Mouse (Mus musculus): ENCODE measurements around the gene Mcidas. TPM values are rescaled to one million over a fixed set of nuclear protein-coding genes. Genes with fewer than 3 reads are reported as not detected.
A peak's percentile ranks its signal among the peaks of the same experiment; 100 is the strongest.

Gene Mcidas
- polyA plus RNA-seq, 1 experiment: 0.02 TPM

DNA sequence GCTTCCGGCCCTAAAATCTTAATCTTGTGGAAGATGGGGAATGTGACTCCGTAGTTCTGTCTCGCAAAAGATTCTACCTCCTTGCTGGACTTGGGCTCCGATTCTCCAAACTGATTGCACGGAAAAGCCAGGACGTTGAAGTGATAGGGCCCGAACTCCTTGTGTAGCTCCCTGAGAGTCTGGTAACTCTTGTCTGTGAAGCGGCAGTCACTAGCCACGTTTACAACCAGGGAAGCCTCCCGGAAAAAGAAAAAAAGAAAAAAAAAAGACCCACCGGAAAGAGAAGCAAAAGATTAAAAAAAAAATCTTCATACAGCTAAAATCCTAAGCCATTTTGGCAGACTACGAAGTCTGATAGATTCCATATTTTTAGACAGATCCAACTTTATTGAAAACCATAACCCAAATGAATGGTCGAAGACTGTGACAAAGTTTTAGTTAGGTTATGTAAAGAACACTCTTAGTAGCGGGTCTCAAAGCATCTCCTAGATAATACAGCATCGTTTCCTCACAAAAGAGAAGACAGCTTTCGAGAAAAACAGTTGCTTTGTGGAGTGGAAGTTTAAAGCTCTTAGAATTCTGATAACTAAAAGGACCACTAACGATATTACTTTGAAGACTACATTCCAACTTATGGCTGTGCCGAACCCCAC lies 51.9 kb downstream of the Mcidas start:
- peak overlapping the region; percentile 42 for H3K4me3 ChIP-seq (ENCODE audit: insufficient read depth, poor library complexity, severe bottlenecking)
- H3ac ChIP-seq (ENCODE audit: control insufficient read depth, insufficient read length, low read depth): peak overlapping the region; percentile 81
- TF ChIP-seq USF1 (IDR thresholded peaks at IDR 0.05; ENCODE audit: low read depth) (no peak), CEBPB (IDR thresholded peaks at IDR 0.05; ENCODE audit: low read depth) (no peak), MAX (IDR thresholded peaks at IDR 0.05) (no peak), FOSL1 (IDR thresholded peaks at IDR 0.05; ENCODE audit: insufficient read depth, low read length, poor library complexity, severe bottlenecking) (no peak), MYOG (IDR thresholded peaks at IDR 0.05; ENCODE audit: control insufficient read depth, extremely low read depth, insufficient read length) (no peak), CTCF (IDR thresholded peaks at IDR 0.05; ENCODE audit: control insufficient read depth, insufficient read depth, insufficient read length) (no peak), MYOD1 (IDR thresholded peaks at IDR 0.05; ENCODE audit: control insufficient read depth, insufficient read length, low read depth) (no peak)
- H3K79me2 ChIP-seq (ENCODE audit: control insufficient read depth, insufficient read depth): peaks cover 36% of the 10 kb centered on the region
- H3K79me3 ChIP-seq (ENCODE audit: low read depth): peaks cover 33% of the 10 kb centered on the region
- H3K27me3 ChIP-seq (ENCODE audit: control insufficient read depth, insufficient read depth, insufficient read length): no peaks in the 10 kb centered on the region
- peaks cover 24% of the 10 kb centered on the region for H3K36me3 ChIP-seq (ENCODE audit: control insufficient read depth, insufficient read depth)

DNA sequence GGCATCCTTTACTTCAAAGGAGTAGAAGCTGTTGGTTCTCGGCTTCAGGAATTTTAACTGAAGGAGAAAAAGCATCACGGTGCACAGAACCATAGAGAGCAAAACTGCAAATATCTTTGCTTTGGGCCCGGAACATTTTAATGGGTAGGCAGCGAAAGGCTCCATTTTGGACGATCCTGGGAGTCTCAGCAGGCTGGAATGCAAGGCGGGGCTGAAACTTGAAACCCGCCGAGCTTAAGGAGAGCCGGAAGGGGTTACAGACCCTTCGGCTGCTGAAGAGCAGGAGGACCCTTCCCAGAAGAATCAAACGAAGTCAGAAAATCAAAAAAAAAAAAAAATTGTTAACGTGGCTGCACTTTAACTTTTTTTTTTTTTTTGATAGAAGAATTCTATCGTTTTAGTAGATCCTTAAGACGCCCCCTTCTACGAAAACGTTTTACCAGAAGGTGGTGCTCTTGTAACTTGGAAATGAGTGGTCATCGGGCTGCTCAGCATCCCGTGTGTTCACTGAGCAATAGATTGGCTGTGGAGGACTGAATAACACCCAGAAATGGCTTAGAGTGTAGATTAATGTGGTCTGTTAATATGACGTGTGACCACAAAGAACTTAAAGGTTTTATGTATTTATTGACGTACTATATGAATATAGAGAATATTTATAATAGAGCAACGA lies 52.7 kb downstream of the Mcidas start, which contains the start of gene Gpx8:
Gene Gpx8 (minus strand): TSS at position 200 of the 673 bp plus-strand sequence.
- Histone ChIP-seq H3K79me3 (ENCODE audit: low read depth) (peaks cover 33% of the 10 kb centered on the region), H3K36me3 (ENCODE audit: control insufficient read depth, insufficient read depth) (peaks cover 24% of the 10 kb centered on the region), H3K27me3 (ENCODE audit: control insufficient read depth, insufficient read depth, insufficient read length) (no peaks in the 10 kb centered on the region), H3K4me3 (ENCODE audit: insufficient read depth, poor library complexity, severe bottlenecking) (peak within 1 kb of the TSS; percentile 42), H3K79me2 (ENCODE audit: control insufficient read depth, insufficient read depth) (peaks cover 36% of the 10 kb centered on the region), H3ac (ENCODE audit: control insufficient read depth, insufficient read length, low read depth) (peak within 1 kb of the TSS; percentile 81)
- TF ChIP-seq CEBPB (IDR thresholded peaks at IDR 0.05; ENCODE audit: low read depth) (no peak), USF1 (IDR thresholded peaks at IDR 0.05; ENCODE audit: low read depth) (no peak), MAX (IDR thresholded peaks at IDR 0.05) (no peak), MYOG (IDR thresholded peaks at IDR 0.05; ENCODE audit: control insufficient read depth, extremely low read depth, insufficient read length) (no peak), FOSL1 (IDR thresholded peaks at IDR 0.05; ENCODE audit: insufficient read depth, low read length, poor library complexity, severe bottlenecking) (no peak), MYOD1 (IDR thresholded peaks at IDR 0.05; ENCODE audit: control insufficient read depth, insufficient read length, low read depth) (no peak), CTCF (IDR thresholded peaks at IDR 0.05; ENCODE audit: control insufficient read depth, insufficient read depth, insufficient read length) (no peak)

DNA sequence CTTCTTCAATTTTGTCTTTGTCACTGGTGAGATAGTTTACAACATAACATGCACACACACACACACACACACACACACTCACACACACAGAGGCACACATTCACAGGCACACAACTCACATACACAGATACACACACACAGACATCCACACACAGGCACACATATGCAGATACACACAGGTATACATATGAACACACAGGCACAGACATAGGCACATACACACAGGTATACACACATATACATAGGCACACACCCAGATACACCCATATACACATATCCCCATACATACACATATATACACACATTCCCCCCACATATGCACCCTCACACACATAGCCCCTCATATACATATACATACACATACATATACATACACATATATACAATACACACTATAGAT lies 53.4 kb downstream of the Mcidas start:
- Histone ChIP-seq H3K79me3 (ENCODE audit: low read depth) (peaks cover 33% of the 10 kb centered on the region), H3K27me3 (ENCODE audit: control insufficient read depth, insufficient read depth, insufficient read length) (no peaks in the 10 kb centered on the region), H3K36me3 (ENCODE audit: control insufficient read depth, insufficient read depth) (peaks cover 18% of the 10 kb centered on the region), H3K4me3 (ENCODE audit: insufficient read depth, poor library complexity, severe bottlenecking) (no peak overlapping the region), H3ac (ENCODE audit: control insufficient read depth, insufficient read length, low read depth) (peak overlapping the region; percentile 16), H3K79me2 (ENCODE audit: control insufficient read depth, insufficient read depth) (peaks cover 36% of the 10 kb centered on the region)
- no peak for TF ChIP-seq MYOG (IDR thresholded peaks at IDR 0.05; ENCODE audit: control insufficient read depth, extremely low read depth, insufficient read length)
- TF ChIP-seq FOSL1 (IDR thresholded peaks at IDR 0.05; ENCODE audit: insufficient read depth, low read length, poor library complexity, severe bottlenecking): no peak
- no peak for TF ChIP-seq MAX (IDR thresholded peaks at IDR 0.05)
- TF ChIP-seq MYOD1 (IDR thresholded peaks at IDR 0.05; ENCODE audit: control insufficient read depth, insufficient read length, low read depth): no peak
- TF ChIP-seq USF1 (IDR thresholded peaks at IDR 0.05; ENCODE audit: low read depth): no peak
- no peak for TF ChIP-seq CTCF (IDR thresholded peaks at IDR 0.05; ENCODE audit: control insufficient read depth, insufficient read depth, insufficient read length)
- no peak for TF ChIP-seq CEBPB (IDR thresholded peaks at IDR 0.05; ENCODE audit: low read depth)

DNA sequence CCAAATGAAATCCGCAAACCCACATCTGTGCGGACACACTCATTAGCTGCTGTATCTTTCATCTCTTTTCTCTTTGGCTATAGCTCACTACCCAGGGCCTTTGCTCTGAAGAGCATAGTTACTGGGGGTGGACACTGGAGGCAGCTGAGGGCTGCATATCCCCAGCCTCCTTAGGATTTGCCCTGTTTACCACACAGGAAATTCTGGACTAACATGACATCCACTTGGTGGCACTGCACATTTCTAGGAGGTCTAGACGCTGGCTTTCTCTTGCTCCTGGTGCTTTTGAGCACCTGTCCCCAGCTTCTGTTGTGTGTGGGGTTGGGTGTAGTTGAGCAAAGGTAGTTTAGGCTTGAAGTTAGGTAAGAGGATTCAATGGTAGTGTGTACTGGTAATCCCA lies 54.0 kb downstream of the Mcidas start:
- Histone ChIP-seq H3K27me3 (ENCODE audit: control insufficient read depth, insufficient read depth, insufficient read length) (no peaks in the 10 kb centered on the region), H3K79me2 (ENCODE audit: control insufficient read depth, insufficient read depth) (peaks cover 36% of the 10 kb centered on the region), H3K4me3 (ENCODE audit: insufficient read depth, poor library complexity, severe bottlenecking) (no peak overlapping the region), H3K36me3 (ENCODE audit: control insufficient read depth, insufficient read depth) (peaks cover 13% of the 10 kb centered on the region), H3ac (ENCODE audit: control insufficient read depth, insufficient read length, low read depth) (no peak overlapping the region), H3K79me3 (ENCODE audit: low read depth) (peaks cover 33% of the 10 kb centered on the region)
- TF ChIP-seq USF1 (IDR thresholded peaks at IDR 0.05; ENCODE audit: low read depth): no peak
- no peak for TF ChIP-seq FOSL1 (IDR thresholded peaks at IDR 0.05; ENCODE audit: insufficient read depth, low read length, poor library complexity, severe bottlenecking)
- TF ChIP-seq CTCF (IDR thresholded peaks at IDR 0.05; ENCODE audit: control insufficient read depth, insufficient read depth, insufficient read length): no peak
- no peak for TF ChIP-seq MYOG (IDR thresholded peaks at IDR 0.05; ENCODE audit: control insufficient read depth, extremely low read depth, insufficient read length)
- TF ChIP-seq CEBPB (IDR thresholded peaks at IDR 0.05; ENCODE audit: low read depth): no peak
- no peak for TF ChIP-seq MAX (IDR thresholded peaks at IDR 0.05)

Small RNA genes lying within 50 kb of the gene (microRNA-seq; reads per million reads assigned to microRNA genes)
- 259 reads per million, percentile 80 among the genes with 10 or more reads in this experiment for gene Mir449a (ENCODE audit: borderline microRNAs expressed)
- gene Mir449b (ENCODE audit: borderline microRNAs expressed): 0.56 reads per million, percentile 11 among the genes with 10 or more reads in this experiment
- gene Mir449c (ENCODE audit: borderline microRNAs expressed): 0.48 reads per million, percentile 8 among the genes with 10 or more reads in this experiment

Other genes starting within 250 kb of the Mcidas start
- 29.1 TPM for gene Plpp1, start 193.1 kb upstream of the Mcidas start, polyA plus RNA-seq (2012; fragmentation: generic; extraction: Trizol)
- 18.0 TPM for gene Mtrex, start 66.4 kb upstream of the Mcidas start, polyA plus RNA-seq (2012; fragmentation: generic; extraction: Trizol)
- gene Dhx29, start 66.4 kb upstream of the Mcidas start, polyA plus RNA-seq (2012; fragmentation: generic; extraction: Trizol): 12.5 TPM
- 7.6 TPM for gene Ccno, start 6.0 kb upstream of the Mcidas start, polyA plus RNA-seq (2012; fragmentation: generic; extraction: Trizol)
- gene Cdc20b, start 41.3 kb downstream of the Mcidas start, polyA plus RNA-seq (2012; fragmentation: generic; extraction: Trizol): 0.04 TPM
- 210 TPM for gene Gpx8, start 52.6 kb downstream of the Mcidas start, polyA plus RNA-seq (2012; fragmentation: generic; extraction: Trizol)
- gene Gzma, start 107.1 kb downstream of the Mcidas start, polyA plus RNA-seq (2012; fragmentation: generic; extraction: Trizol): not detected
- gene Esm1, start 215.8 kb downstream of the Mcidas start, polyA plus RNA-seq (2012; fragmentation: generic; extraction: Trizol): 0.08 TPM
- 0.26 TPM for gene Gzmk, start 232.1 kb downstream of the Mcidas start, polyA plus RNA-seq (2012; fragmentation: generic; extraction: Trizol)